ENCODE assay signal across 31 mouse cellular contexts in the genomic region with DNA sequence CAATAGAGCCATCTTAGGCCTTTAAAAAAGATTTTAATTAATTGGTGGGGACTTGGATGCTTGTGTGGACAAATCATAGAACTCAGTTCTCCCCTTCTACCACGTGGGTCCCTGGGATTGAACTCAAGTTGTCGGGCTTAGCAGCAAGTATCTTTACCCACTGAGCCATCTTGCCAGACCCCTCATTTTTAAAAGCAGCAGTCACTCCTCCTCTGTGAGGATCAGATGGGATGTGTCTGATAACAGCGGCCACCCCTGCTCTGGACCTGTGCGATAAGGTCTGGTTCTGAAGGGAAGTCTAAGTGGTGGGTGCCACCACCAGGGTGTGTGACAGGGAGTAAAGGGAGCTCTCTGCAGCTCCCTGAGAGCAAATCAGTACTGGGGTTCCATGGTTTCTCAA. TPM values are rescaled to one million over a fixed set of nuclear protein-coding genes. Genes with fewer than 3 reads are reported as not detected.
DNase-seq lines count a peak whose midpoint lies in the region; ATAC-seq and TF ChIP-seq lines count a peak whose summit lies in the region.
"Had no signal": no experiment of that assay in that cellular context is flagged by ENCODE, and none has a peak within 500 bp of the region (broad histone marks: within the 10 kb centered on the region; RNA-seq: fewer than 3 reads in every experiment).

No protein-coding gene starts in this region.

- no peak overlapping the region for H3K27ac ChIP-seq in liver, embryonic 14.5 days
- H3K27ac ChIP-seq: heart, embryonic 13.5 days; hindbrain, embryonic 14.5 days; kidney, embryonic 15.5 days; limb, embryonic 12.5 days; macrophage; midbrain, embryonic 10.5 days; neural tube, embryonic 12.5 days; stomach, postnatal 0 days had no signal

- peak; percentile 70 for ATAC-seq in erythroblast, adult 5-6 weeks (replicated peaks; ENCODE audit: low FRiP score, poor library complexity, severe bottlenecking)
- peak; percentile 80 for ATAC-seq in liver, embryonic 14.5 days (ENCODE audit: insufficient read depth)
- ATAC-seq: activated CD4-positive, CD25-positive, alpha-beta regulatory T cell, adult 4 months; CD4-positive, CD25-positive, alpha-beta regulatory T cell, adult 4 months; forebrain, embryonic 14.5 days; lung, postnatal 0 days had no signal

- DNase-seq in c-Kit-negative CD71-positive TER-119-positive erythroid progenitor cells, embryonic 14.5 days (ENCODE audit: low read depth, low spot score): peak; percentile 3
- peak; percentile 30 to 51 (median 43) for DNase-seq in liver, embryonic 14.5 days (ENCODE audit: low read depth in 3 of 3, low spot score in 3 of 3)
- DNase-seq in gastrocnemius, postnatal 25 days: no peak
- no peak for DNase-seq in gastrocnemius, adult 18-20 months (ENCODE audit: low spot score)
- no peak for DNase-seq in lung, postnatal 4 days
- DNase-seq in right cerebral cortex, adult 18-20 months: no peak
- DNase-seq: adrenal gland, adult 2 months; adrenal gland, postnatal 36 days; cerebellum, adult 11 months; cerebellum, adult 9-11 months; heart, postnatal 10 days; kidney, adult 11 months; kidney, postnatal 25 days; lung, adult 18-20 months; right cerebral cortex, postnatal 4 days; thymus, adult 18-20 months; thymus, postnatal 36 days had no signal

- no peaks in the 10 kb centered on the region for H3K36me3 ChIP-seq in liver, embryonic 14.5 days (replicated peaks; ENCODE audit: control insufficient read depth, insufficient read depth, low read depth)
- H3K36me3 ChIP-seq: heart, embryonic 13.5 days; kidney, embryonic 15.5 days; limb, embryonic 12.5 days had no signal

- H3K27me3 ChIP-seq in liver, embryonic 14.5 days (ENCODE audit: control insufficient read depth, insufficient read depth, low read length): no peaks in the 10 kb centered on the region
- H3K27me3 ChIP-seq: heart, embryonic 13.5 days; kidney, embryonic 15.5 days; limb, embryonic 12.5 days; neural tube, embryonic 12.5 days had no signal

- peaks cover 0 to 16% of the 10 kb centered on the region in 2 experiments; a peak in 2 of 4 replicates for H3K4me1 ChIP-seq in liver, embryonic 14.5 days (replicated peaks; ENCODE audit: control insufficient read depth in 2 of 2, insufficient read depth in 2 of 2, low read length in 1 of 2)
- H3K4me1 ChIP-seq: limb, embryonic 12.5 days; neural tube, embryonic 12.5 days had no signal

- 35% methylated on average over 4 of the region's 4 CpGs for WGBS in liver, embryonic 14.5 days (ENCODE audit: insufficient replicate concordance)

- TF ChIP-seq CTCF in liver, embryonic 14.5 days (IDR thresholded peaks at IDR 0.05; ENCODE audit: low read depth): 0 out of 2 replicates have a peak, but pooled peaks have one; percentile 14

- no peak overlapping the region for H3K9ac ChIP-seq in liver, embryonic 14.5 days (replicated peaks)
- H3K9ac ChIP-seq: heart, embryonic 13.5 days; hindbrain, embryonic 14.5 days; kidney, embryonic 15.5 days; limb, embryonic 12.5 days; neural tube, embryonic 12.5 days had no signal

- no peak overlapping the region for H3K4me2 ChIP-seq in liver, embryonic 14.5 days (ENCODE audit: low read depth)
- H3K4me2 ChIP-seq: heart, embryonic 13.5 days; hindbrain, embryonic 14.5 days; kidney, embryonic 15.5 days; limb, embryonic 12.5 days; neural tube, embryonic 12.5 days had no signal

- no peak overlapping the region for H3K4me3 ChIP-seq in liver, embryonic 14.5 days (ENCODE audit: insufficient read depth in 1 of 2, low read depth in 2 of 2, low read length in 2 of 2)
- H3K4me3 ChIP-seq: heart, embryonic 13.5 days; kidney, embryonic 15.5 days; limb, embryonic 12.5 days; midbrain, embryonic 10.5 days; myocyte; neural tube, embryonic 12.5 days had no signal

- H3K9me3 ChIP-seq in liver, embryonic 14.5 days (ENCODE audit: control insufficient read depth, low read length): no peaks in the 10 kb centered on the region
- H3K9me3 ChIP-seq: heart, embryonic 13.5 days; kidney, embryonic 15.5 days; limb, embryonic 12.5 days; midbrain, embryonic 10.5 days; neural tube, embryonic 12.5 days had no signal

- TF ChIP-seq EP300 in liver, embryonic 14.5 days (IDR thresholded peaks at IDR 0.05; ENCODE audit: low read depth): peak; percentile 39

RNA-seq across cellular contexts. Expression of a gene that starts 48.1 kb away (rescaled TPM):
- 3.8 and 8.8 TPM in 2 replicates for total RNA-seq in erythroblast, adult 5-6 weeks (2015; ENCODE audit: low replicate concordance)
- 2.9 and 6.1 TPM in 2 replicates for total RNA-seq in erythroblast, adult 5-6 weeks (2017; ENCODE audit: low replicate concordance)
- 8.5 and 9.6 TPM in 2 replicates for polyA plus RNA-seq in liver, embryonic 14.5 days (2012; rRNA removed)
- 10.1 and 11.1 TPM in 2 replicates for polyA plus RNA-seq in liver, embryonic 14.5 days (2014; fragmentation: Nextera tagmentation; extraction: Ambion mirVana)
- 1 to 10 TPM; 7.6 to 8.5 TPM for total RNA-seq in gastrocnemius, postnatal 25 days (2021)
- total RNA-seq in gastrocnemius, adult 18-20 months (2021): 1 to 10 TPM; 6.9 to 8.3 TPM

RNA-seq across cellular contexts. Expression of a gene that starts 48.6 kb away (rescaled TPM):
- total RNA-seq in erythroblast, adult 5-6 weeks (2015; ENCODE audit: low replicate concordance): 13.2 and 23.4 TPM in 2 replicates
- 5.6 and 17.7 TPM in 2 replicates for total RNA-seq in erythroblast, adult 5-6 weeks (2017; ENCODE audit: low replicate concordance)
- 88.4 and 144 TPM in 2 replicates for polyA plus RNA-seq in liver, embryonic 14.5 days (2012; rRNA removed)
- 123 and 140 TPM in 2 replicates for polyA plus RNA-seq in liver, embryonic 14.5 days (2014; fragmentation: Nextera tagmentation; extraction: Ambion mirVana)
- 10 to 100 TPM; 15.3 to 20.4 TPM for total RNA-seq in gastrocnemius, postnatal 25 days (2021)
- 10 to 100 TPM; 14.7 to 18.2 TPM for total RNA-seq in gastrocnemius, adult 18-20 months (2021)

Comparison
In these comparisons a context has a peak if more than half of its experiments do, and no peak if none do; other contexts are left out.
1. DNase-seq: peak in c-Kit-negative CD71-positive TER-119-positive erythroid progenitor cells, embryonic 14.5 days (single experiment) and liver, embryonic 14.5 days (3 of 3); none in gastrocnemius, postnatal 25 days (single experiment), gastrocnemius, adult 18-20 months (single experiment), lung, postnatal 4 days (0 of 2) and right cerebral cortex, adult 18-20 months (single experiment).